In the genomic region with DNA sequence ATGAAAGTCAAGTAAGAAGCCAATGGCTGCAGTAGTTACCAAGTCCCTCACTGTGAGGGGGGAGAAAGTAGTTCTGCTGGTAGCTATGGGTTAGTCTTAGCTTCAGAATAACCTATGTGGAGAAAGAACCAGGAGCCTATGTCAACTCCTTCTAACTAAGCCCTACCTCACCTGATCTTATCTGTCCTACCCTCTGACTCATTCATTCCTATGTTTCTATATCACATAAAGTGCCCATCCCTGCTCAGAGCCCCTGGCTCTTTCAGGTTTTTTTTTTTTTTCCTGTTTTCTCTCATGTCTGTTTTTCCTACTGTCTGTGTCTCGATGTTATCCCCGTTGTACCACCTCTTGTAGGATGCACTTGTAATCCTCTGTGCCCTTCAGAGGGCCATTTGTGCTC, we compare ENCODE assay signal across 26 mouse cellular contexts.
"Had no signal": no experiment of that assay in that cellular context is flagged by ENCODE, and none has a peak within 500 bp of the region (broad histone marks: within the 10 kb centered on the region; RNA-seq: fewer than 3 reads in every experiment).

No protein-coding gene starts in this region.

- H3K4me2 ChIP-seq: heart, embryonic 12.5 days; hindbrain, embryonic 12.5 days; hindbrain, embryonic 14.5 days; kidney, embryonic 15.5 days; limb, embryonic 13.5 days; limb, embryonic 15.5 days; liver, embryonic 12.5 days had no signal

- H3K9ac ChIP-seq: heart, embryonic 12.5 days; hindbrain, embryonic 12.5 days; hindbrain, embryonic 14.5 days; kidney, embryonic 15.5 days; limb, embryonic 13.5 days; limb, embryonic 15.5 days; liver, embryonic 12.5 days had no signal

- H3K36me3 ChIP-seq: heart, embryonic 10.5 days; heart, embryonic 12.5 days; kidney, embryonic 15.5 days; limb, embryonic 13.5 days; limb, embryonic 15.5 days; liver, embryonic 12.5 days had no signal

- H3K27me3 ChIP-seq: heart, embryonic 12.5 days; hindbrain, embryonic 12.5 days; kidney, embryonic 15.5 days; limb, embryonic 13.5 days; limb, embryonic 15.5 days; liver, embryonic 12.5 days had no signal

- H3K4me1 ChIP-seq: heart, embryonic 10.5 days; heart, embryonic 12.5 days; hindbrain, embryonic 10.5 days; hindbrain, embryonic 12.5 days; kidney, embryonic 15.5 days; limb, embryonic 13.5 days; limb, embryonic 15.5 days; liver, embryonic 12.5 days had no signal

- ATAC-seq: hindbrain, embryonic 16.5 days; intestine, embryonic 16.5 days; liver, embryonic 12.5 days had no signal

- H3K27ac ChIP-seq: gastrocnemius, adult 2 months; heart, embryonic 10.5 days; hindbrain, embryonic 10.5 days; hindbrain, embryonic 12.5 days; hindbrain, embryonic 14.5 days; kidney, embryonic 15.5 days; kidney, postnatal 0 days; left cerebral cortex, adult 2 months; limb, embryonic 13.5 days; limb, embryonic 15.5 days; liver, embryonic 12.5 days had no signal

- DNase-seq: gastrocnemius, adult 2 months; gastrocnemius, postnatal 10 days; gastrocnemius, postnatal 25 days; heart, adult 18-20 months; heart, postnatal 10 days; heart, postnatal 4 days; kidney, adult 11 months; kidney, adult 2 months; kidney, adult 9 months; kidney, postnatal 14 days; kidney, postnatal 36 days; layer of hippocampus, adult 9-11 months; left cerebral cortex, postnatal 4 days had no signal

- H3K9me3 ChIP-seq: heart, embryonic 10.5 days; heart, embryonic 12.5 days; hindbrain, embryonic 10.5 days; hindbrain, embryonic 12.5 days; kidney, embryonic 15.5 days; limb, embryonic 13.5 days; limb, embryonic 15.5 days; liver, embryonic 12.5 days had no signal

- H3K4me3 ChIP-seq: gastrocnemius, adult 2 months; heart, embryonic 10.5 days; heart, embryonic 12.5 days; hindbrain, embryonic 10.5 days; hindbrain, embryonic 12.5 days; kidney, embryonic 15.5 days; left cerebral cortex, adult 2 months; limb, embryonic 13.5 days; limb, embryonic 15.5 days; liver, embryonic 12.5 days had no signal
